8 mouse cellular contexts compared by ENCODE assay signal in the genomic region with DNA sequence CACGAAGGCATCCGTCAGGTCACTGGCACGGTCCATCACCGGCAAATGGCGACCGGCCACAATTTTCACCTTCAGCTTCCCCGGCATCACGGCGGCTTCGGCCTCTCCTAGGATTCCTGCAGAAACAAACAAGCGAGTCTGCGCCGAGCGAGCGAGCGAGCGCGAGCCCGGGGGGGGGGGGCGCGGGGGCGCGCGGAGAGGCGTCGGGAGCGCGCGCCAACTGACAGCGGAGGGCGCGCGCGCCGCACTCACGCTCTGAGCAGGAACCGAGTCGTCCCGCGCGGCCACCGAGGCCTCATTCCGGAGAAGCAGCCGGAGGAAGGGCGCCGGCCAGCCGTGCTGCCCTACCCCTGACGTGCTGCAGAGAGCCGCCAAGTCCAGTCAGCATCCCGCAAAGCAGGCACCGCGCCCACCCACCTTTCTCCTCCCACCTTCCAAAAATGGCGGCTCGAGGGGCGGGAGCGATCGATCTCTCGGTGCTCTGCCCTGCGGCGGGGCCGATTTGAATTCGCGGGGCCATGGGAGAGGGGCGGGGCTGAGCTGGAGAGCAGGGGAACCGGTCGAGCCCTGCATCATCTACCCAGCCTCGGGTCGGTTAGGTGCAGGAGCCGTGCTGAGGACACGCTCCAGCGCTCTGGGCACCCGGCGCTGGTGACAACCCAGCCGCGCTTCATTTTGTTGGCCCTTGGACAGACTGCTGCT. TPM values are rescaled to one million over a fixed set of nuclear protein-coding genes. Genes with fewer than 3 reads are reported as not detected.
DNase-seq lines count a peak whose midpoint lies in the region; ATAC-seq lines count a peak whose summit lies in the region.

TSS of gene C2cd5 (minus strand) at position 461 of the 702 bp plus-strand sequence.

- no peaks in the 10 kb centered on the region for H3K27me3 ChIP-seq in heart, embryonic 12.5 days (replicated peaks)
- H3K27me3 ChIP-seq in liver, embryonic 12.5 days (replicated peaks) = no peaks in the 10 kb centered on the region
- 0 out of 2 replicates have a peak, but pooled peaks cover 3% of the 10 kb centered on the region for H3K27me3 ChIP-seq in stomach, embryonic 15.5 days (replicated peaks)

- 0 out of 2 replicates have a peak, but pooled peaks cover 2% of the 10 kb centered on the region for H3K9me3 ChIP-seq in heart, embryonic 12.5 days (replicated peaks)
- no peaks in the 10 kb centered on the region for H3K9me3 ChIP-seq in liver, embryonic 12.5 days (replicated peaks)
- H3K9me3 ChIP-seq in stomach, embryonic 15.5 days = no peaks in the 10 kb centered on the region

- H3K36me3 ChIP-seq in heart, embryonic 12.5 days = peaks cover 12% of the 10 kb centered on the region
- peaks cover 21% of the 10 kb centered on the region; the same call in 1 of the 2 replicates for H3K36me3 ChIP-seq in liver, embryonic 12.5 days
- H3K36me3 ChIP-seq in stomach, embryonic 15.5 days = peaks cover 8% of the 10 kb centered on the region; the same call in 1 of the 2 replicates

- peak within 1 kb of the TSS; percentile 86 for H3K4me2 ChIP-seq in heart, embryonic 12.5 days
- peak within 1 kb of the TSS; percentile 83 for H3K4me2 ChIP-seq in liver, embryonic 12.5 days
- H3K4me2 ChIP-seq in stomach, embryonic 15.5 days = peak within 1 kb of the TSS; percentile 85

- under 1% methylated on average over 62 of the region's 75 CpGs for WGBS in heart, embryonic 12.5 days
- under 1% methylated on average over 73 of the region's 75 CpGs for WGBS in liver, embryonic 12.5 days (ENCODE audit: insufficient replicate concordance)
- under 1% methylated on average over 71 of the region's 75 CpGs for WGBS in stomach, embryonic 15.5 days

- peak; percentile 96 for DNase-seq in CD4-positive helper T cell, adult 2 months (ENCODE audit: low read depth, low spot score)
- DNase-seq in brain, embryonic 18.5 days (ENCODE audit: low read depth, low spot score) = peak; percentile 91
- peak; percentile 99 for DNase-seq in kidney, postnatal 10 days
- DNase-seq in natural killer cell, adult 2 months (ENCODE audit: low spot score in 2 of 2) = peak; percentile 95 to 96

- peak; percentile 95 for ATAC-seq in erythroid progenitor cell, adult 5-6 weeks (replicated peaks; ENCODE audit: low FRiP score, poor library complexity, severe bottlenecking)
- peak; percentile 98 for ATAC-seq in heart, embryonic 12.5 days (ENCODE audit: insufficient number of reproducible peaks, low FRiP score)
- peak; percentile 97 for ATAC-seq in liver, embryonic 12.5 days
- ATAC-seq in stomach, embryonic 15.5 days (ENCODE audit: insufficient read depth, low FRiP score, low read depth) = peak; percentile 96

- H3K27ac ChIP-seq in heart, embryonic 12.5 days (ENCODE audit: poor library complexity, severe bottlenecking) = peak within 1 kb of the TSS; percentile 89
- H3K27ac ChIP-seq in liver, embryonic 12.5 days = peak within 1 kb of the TSS; percentile 93
- peak within 1 kb of the TSS; percentile 90 for H3K27ac ChIP-seq in stomach, embryonic 15.5 days

- peaks cover 3% of the 10 kb centered on the region; the same call in 1 of the 2 replicates for H3K4me1 ChIP-seq in heart, embryonic 12.5 days (replicated peaks)
- H3K4me1 ChIP-seq in liver, embryonic 12.5 days = peaks cover 38% of the 10 kb centered on the region
- H3K4me1 ChIP-seq in stomach, embryonic 15.5 days = no peaks in the 10 kb centered on the region

- H3K4me3 ChIP-seq in heart, embryonic 12.5 days = peak within 1 kb of the TSS; percentile 88
- peak within 1 kb of the TSS; percentile 91 for H3K4me3 ChIP-seq in liver, embryonic 12.5 days
- H3K4me3 ChIP-seq in stomach, embryonic 15.5 days (replicated peaks) = peak within 1 kb of the TSS; percentile 70

- peak within 1 kb of the TSS; percentile 85 for H3K9ac ChIP-seq in heart, embryonic 12.5 days
- H3K9ac ChIP-seq in liver, embryonic 12.5 days = peak within 1 kb of the TSS; percentile 95
- H3K9ac ChIP-seq in stomach, embryonic 15.5 days = peak within 1 kb of the TSS; percentile 68

RNA-seq across cellular contexts. Expression of gene C2cd5, which starts in this region (rescaled TPM):
- total RNA-seq in erythroid progenitor cell, adult 5-6 weeks (2015; ENCODE audit: low replicate concordance) = 103 and 135 TPM in 2 replicates
- total RNA-seq in erythroid progenitor cell, adult 5-6 weeks (2017; ENCODE audit: low replicate concordance) = 105 and 112 TPM in 2 replicates
- polyA plus RNA-seq in heart, embryonic 12.5 days (2016; fragmentation: Nextera tagmentation; extraction: Ambion mirVana) = 25.1 and 25.6 TPM in 2 replicates
- 22.2 and 22.7 TPM in 2 replicates for polyA plus RNA-seq in liver, embryonic 12.5 days (2016; fragmentation: Nextera tagmentation; extraction: Ambion mirVana)
- 22.6 and 22.8 TPM in 2 replicates for polyA plus RNA-seq in stomach, embryonic 15.5 days (2015; fragmentation: Nextera tagmentation; extraction: Ambion mirVana)

Comparison
In these comparisons a context has a peak if more than half of its experiments do, and no peak if none do; other contexts are left out.
1. Peak in every context shown above with its lines: DNase-seq, ATAC-seq, H3K4me3 ChIP-seq and H3K27ac ChIP-seq.